Mouse (Mus musculus): Measurements from ENCODE around the gene Kcnk1.

The Kcnk1 gene

GRCm38 (mm10) chr8:125995101-125995986, at the start of gene Kcnk1:
TSS of gene Kcnk1 (plus strand) at chr8:125995170.
- peak; percentile 67 for DNase-seq

GRCm38 (mm10) chr8:125948696-125949308, 46.2 kb upstream of the Kcnk1 start:
- DNase-seq, result peak; percentile 26

- DNase-seq, result peak; percentile 93
Measured at GRCm38 (mm10) chr8:125950007-125950940, 44.7 kb upstream of the Kcnk1 start.

GRCm38 (mm10) chr8:125955671-125956070, 39.3 kb upstream of the Kcnk1 start:
- DNase-seq, result peak; percentile 17

- DNase-seq, result no peak
Measured at GRCm38 (mm10) chr8:125956796-125957195, 38.2 kb upstream of the Kcnk1 start.

GRCm38 (mm10) chr8:125957226-125957993, 37.6 kb upstream of the Kcnk1 start:
- DNase-seq, result no peak

- no peak for DNase-seq
Measured at GRCm38 (mm10) chr8:125957994-125958368, 37.0 kb upstream of the Kcnk1 start.

- DNase-seq, result no peak
Measured at GRCm38 (mm10) chr8:125959363-125959771, 35.6 kb upstream of the Kcnk1 start.

- DNase-seq, result no peak
Measured at GRCm38 (mm10) chr8:125960037-125960436, 34.9 kb upstream of the Kcnk1 start.

GRCm38 (mm10) chr8:125961790-125962189, 33.2 kb upstream of the Kcnk1 start:
- no peak for DNase-seq

GRCm38 (mm10) chr8:125963807-125964211, 31.2 kb upstream of the Kcnk1 start:
- DNase-seq, result no peak

GRCm38 (mm10) chr8:125971336-125971735, 23.6 kb upstream of the Kcnk1 start:
- DNase-seq, result no peak

GRCm38 (mm10) chr8:125975981-125976380, 19.0 kb upstream of the Kcnk1 start:
- peak; percentile 13 for DNase-seq

- DNase-seq, result no peak
Measured at GRCm38 (mm10) chr8:125980826-125981225, 14.1 kb upstream of the Kcnk1 start.

GRCm38 (mm10) chr8:125983515-125983914, 11.5 kb upstream of the Kcnk1 start:
- DNase-seq, result no peak

GRCm38 (mm10) chr8:125984140-125984539, 10.8 kb upstream of the Kcnk1 start:
- DNase-seq, result no peak

- no peak for DNase-seq
Measured at GRCm38 (mm10) chr8:125985364-125985763, 9.6 kb upstream of the Kcnk1 start.

GRCm38 (mm10) chr8:125986999-125987589, 7.9 kb upstream of the Kcnk1 start:
- DNase-seq, result no peak

GRCm38 (mm10) chr8:125987996-125988395, 7.0 kb upstream of the Kcnk1 start:
- DNase-seq, result no peak

GRCm38 (mm10) chr8:125993636-125994035, 1.3 kb upstream of the Kcnk1 start:
- no peak for DNase-seq

GRCm38 (mm10) chr8:125996031-125996839, 1.3 kb downstream of the Kcnk1 start:
- DNase-seq, result peak; percentile 82
